Comparison of ENCODE assay signal across 8 mouse cellular contexts in genomic region chr17:87107623-87108221, GRCm38 (mm10). TPM values are rescaled to one million over a fixed set of nuclear protein-coding genes. Genes with fewer than 3 reads are reported as not detected.
A peak's percentile ranks its signal among the peaks of the same experiment; 100 is the strongest.
DNase-seq lines count a peak whose midpoint lies in the region; ATAC-seq and TF ChIP-seq lines count a peak whose summit lies in the region.

Gene Socs5 (plus strand): TSS chr17:87107679.

- H3K9me3 ChIP-seq in lung, embryonic 15.5 days: no peaks in the 10 kb centered on the region
- H3K9me3 ChIP-seq in embryonic facial prominence, embryonic 11.5 days (replicated peaks; ENCODE audit: control insufficient read depth, low read length): no peaks in the 10 kb centered on the region
- no peaks in the 10 kb centered on the region for H3K9me3 ChIP-seq in heart, embryonic 11.5 days (replicated peaks; ENCODE audit: control insufficient read depth, low read length)

- no peak for DNase-seq in lung, postnatal 36 days
- DNase-seq in Patski (ENCODE audit: low read depth, low spot score): no peak
- no peak for DNase-seq in embryonic facial prominence, embryonic 11.5 days (ENCODE audit: low spot score)
- DNase-seq in layer of hippocampus, postnatal 10 days (ENCODE audit: low spot score in 2 of 2): peak in 1 of 2 experiments; percentile 70
- no peak for DNase-seq in spleen, adult 18-20 months

- in situ Hi-C loops in Patski (cut with MboI; ENCODE audit: low pct_unique_long_range_greater_than_20kb): no loop called here

- H3K4me2 ChIP-seq in lung, embryonic 15.5 days: peak within 1 kb of the TSS; percentile 90
- peak within 1 kb of the TSS; percentile 82 for H3K4me2 ChIP-seq in embryonic facial prominence, embryonic 11.5 days (ENCODE audit: low read depth, low read length)
- H3K4me2 ChIP-seq in heart, embryonic 11.5 days: peak within 1 kb of the TSS; percentile 88

- no peaks in the 10 kb centered on the region for H3K36me3 ChIP-seq in lung, embryonic 15.5 days
- no peaks in the 10 kb centered on the region for H3K36me3 ChIP-seq in embryonic facial prominence, embryonic 11.5 days (replicated peaks; ENCODE audit: control insufficient read depth, insufficient read depth, low read depth, low read length)
- no peaks in the 10 kb centered on the region for H3K36me3 ChIP-seq in heart, embryonic 11.5 days (ENCODE audit: control insufficient read depth, insufficient read depth, low read length)

- POLR2A ChIA-PET in Patski (lab: Charles Lee): interaction anchor here (1.4 kb wide), 1 partner anchor 94 kb away, joined by 5 read pairs; no protein-coding TSS in a partner anchor

- under 1% methylated on average over 53 of the region's 73 CpGs for WGBS in lung, embryonic 15.5 days
- WGBS in embryonic facial prominence, embryonic 11.5 days: 0% methylated on average over 68 of the region's 73 CpGs
- WGBS in heart, embryonic 11.5 days (ENCODE audit: insufficient replicate concordance): under 1% methylated on average over 62 of the region's 73 CpGs

- H3K4me3 ChIP-seq in lung, embryonic 15.5 days: peak within 1 kb of the TSS; percentile 86
- peak within 1 kb of the TSS; percentile 88 for H3K4me3 ChIP-seq in embryonic facial prominence, embryonic 11.5 days (ENCODE audit: low read depth, low read length)
- peak within 1 kb of the TSS; percentile 86 for H3K4me3 ChIP-seq in heart, embryonic 11.5 days (ENCODE audit: low read depth, low read length)

- CTCF ChIA-PET in Patski (lab: Charles Lee): interaction anchor here (1.4 to 2.3 kb wide), 4 partner anchors 20 to 142 kb away, joined by 3 to 6 read pairs (median 4); no protein-coding TSS in a partner anchor

- peak within 1 kb of the TSS; percentile 89 for H3K27ac ChIP-seq in lung, embryonic 15.5 days
- peak within 1 kb of the TSS; percentile 75 for H3K27ac ChIP-seq in embryonic facial prominence, embryonic 11.5 days (replicated peaks; ENCODE audit: low read depth, low read length)
- peak within 1 kb of the TSS; percentile 88 for H3K27ac ChIP-seq in heart, embryonic 11.5 days (ENCODE audit: low read depth, low read length)

- H3K27me3 ChIP-seq in lung, embryonic 15.5 days: no peaks in the 10 kb centered on the region
- no peaks in the 10 kb centered on the region for H3K27me3 ChIP-seq in Patski
- no peaks in the 10 kb centered on the region for H3K27me3 ChIP-seq in embryonic facial prominence, embryonic 11.5 days (ENCODE audit: control insufficient read depth, insufficient read depth, low read length)
- no peaks in the 10 kb centered on the region for H3K27me3 ChIP-seq in heart, embryonic 11.5 days (ENCODE audit: control insufficient read depth, insufficient read depth, low read length)

- H3K9ac ChIP-seq in lung, embryonic 15.5 days: peak within 1 kb of the TSS; percentile 79
- peak within 1 kb of the TSS; percentile 85 for H3K9ac ChIP-seq in embryonic facial prominence, embryonic 11.5 days (replicated peaks; ENCODE audit: low read length)
- peak within 1 kb of the TSS; percentile 81 for H3K9ac ChIP-seq in heart, embryonic 11.5 days (ENCODE audit: low read depth, low read length)

- TF ChIP-seq CTCF in Patski (IDR thresholded peaks at IDR 0.05): no peak

- peaks cover 31% of the 10 kb centered on the region for H3K4me1 ChIP-seq in lung, embryonic 15.5 days
- H3K4me1 ChIP-seq in embryonic facial prominence, embryonic 11.5 days (ENCODE audit: control insufficient read depth, insufficient read depth, low read length): no peaks in the 10 kb centered on the region
- 0 out of 2 replicates have a peak, but pooled peaks cover 5% of the 10 kb centered on the region for H3K4me1 ChIP-seq in heart, embryonic 11.5 days (ENCODE audit: control insufficient read depth, insufficient read depth, low read length)

- peak; percentile 82; the same call in 1 of the 2 replicates for ATAC-seq in lung, embryonic 15.5 days (ENCODE audit: borderline replicate concordance, extremely low read depth, low FRiP score, low TSS enrichment)
- peak; percentile 28 for ATAC-seq in Patski
- ATAC-seq in embryonic facial prominence, embryonic 11.5 days (replicated peaks; ENCODE audit: insufficient number of reproducible peaks, low FRiP score, low TSS enrichment, low read depth): peak; percentile 87
- peak; percentile 74 for ATAC-seq in heart, embryonic 11.5 days (replicated peaks; ENCODE audit: insufficient number of reproducible peaks, low FRiP score, low TSS enrichment)
- 0 out of 2 replicates have a peak, but pooled peaks have one; percentile 15 for ATAC-seq in megakaryocyte-erythroid progenitor cell, adult 5-6 weeks (replicated peaks; ENCODE audit: low FRiP score, low TSS enrichment, poor library complexity, severe bottlenecking)

RNA-seq across cellular contexts. Expression of gene Socs5, which starts in this region (rescaled TPM):
- 14.2 and 15.5 TPM in 2 replicates for polyA plus RNA-seq in lung, embryonic 15.5 days (2015; fragmentation: Nextera tagmentation; extraction: Ambion mirVana)
- 39.1 TPM for polyA plus RNA-seq in Patski (2021)
- 16.7 and 18.2 TPM in 2 replicates for polyA plus RNA-seq in embryonic facial prominence, embryonic 11.5 days (2014; fragmentation: Nextera tagmentation; extraction: Ambion mirVana)
- 11.2 and 11.9 TPM in 2 replicates for polyA plus RNA-seq in heart, embryonic 11.5 days (2014; fragmentation: Nextera tagmentation; extraction: Ambion mirVana)
- total RNA-seq in layer of hippocampus, postnatal 10 days (2021): 10 to 100 TPM; 55.9 to 64.7 TPM
- 6.0 and 8.1 TPM in 2 replicates for total RNA-seq in megakaryocyte-erythroid progenitor cell, adult 5-6 weeks (2014; fragmentation: Nextera tagmentation)
- 5.0 and 13.8 TPM in 2 replicates for total RNA-seq in megakaryocyte-erythroid progenitor cell, adult 5-6 weeks (2017)

Comparison
In these comparisons a context has a peak if more than half of its experiments do, and no peak if none do; other contexts are left out.
1. ATAC-seq: peak in every context shown above with its lines; median percentile 87 in embryonic facial prominence, embryonic 11.5 days; 82 in lung, embryonic 15.5 days; 74 in heart, embryonic 11.5 days; 28 in Patski; 15 in megakaryocyte-erythroid progenitor cell, adult 5-6 weeks.